Mouse (Mus musculus): ENCODE measurements around the gene Gm49318. TPM values are rescaled to one million over a fixed set of nuclear protein-coding genes. Genes with fewer than 3 reads are reported as not detected.

The Gm49318 gene
- polyA plus RNA-seq (2017; shearing (Covaris generic)), result not detected

GRCm38 (mm10) chr9:22070791-22071573 is at the start of gene Gm49318, which contains the start of gene Zfp653:
Gene Gm49318 (minus strand): TSS chr9:22071259.
Gene Zfp653 (minus strand): TSS chr9:22071376.

GRCm38 (mm10) chr9:22116740-22117426 is 45.8 kb upstream of the Gm49318 start, which contains the start of gene Elof1:
Gene Elof1 (minus strand): TSS chr9:22117172.

GRCm38 (mm10) chr9:22098993-22099696 is 28.1 kb upstream of the Gm49318 start, which contains the start of gene Cnn1:
Gene Cnn1 (plus strand): TSS chr9:22099216.

GRCm38 (mm10) chr9:22085022-22085834 is 14.2 kb upstream of the Gm49318 start, which contains the start of gene Ecsit:
Gene Ecsit (minus strand): TSS chr9:22085438.

GRCm38 (mm10) chr9:22051958-22052254 is 19.2 kb downstream of the Gm49318 start, which contains the start of gene Elavl3:
Gene Elavl3 (minus strand): TSS chr9:22052023.

GRCm38 (mm10) chr9:22002194-22003162 is 68.6 kb downstream of the Gm49318 start, which contains the start of the genes Ccdc151 and Prkcsh:
Gene Ccdc151 (minus strand): TSS chr9:22002634.
Gene Prkcsh (plus strand): TSS chr9:22002806.

GRCm38 (mm10) chr9:21989230-21990110 is 81.6 kb downstream of the Gm49318 start, which contains the start of gene Rgl3:
Gene Rgl3 (minus strand): TSS chr9:21989446.

Other genes with a start within 250 kb of the Gm49318 start
- not detected for gene Angptl8, start 235.7 kb downstream of the Gm49318 start, polyA plus RNA-seq (2017; shearing (Covaris generic))
- gene Dock6, start 218.6 kb downstream of the Gm49318 start, polyA plus RNA-seq (2017; shearing (Covaris generic)), result 5.5 TPM
- gene Rab3d, start 153.1 kb downstream of the Gm49318 start, polyA plus RNA-seq (2017; shearing (Covaris generic)), result 17.7 TPM
- 0.46 TPM for gene Ccdc159, start 143.8 kb downstream of the Gm49318 start, polyA plus RNA-seq (2017; shearing (Covaris generic))
- 10.4 TPM for gene Tmem205, start 143.7 kb downstream of the Gm49318 start, polyA plus RNA-seq (2017; shearing (Covaris generic))
- gene Plppr2, start 134.2 kb downstream of the Gm49318 start, polyA plus RNA-seq (2017; shearing (Covaris generic)), result 2.4 TPM
- gene Swsap1, start 115.5 kb downstream of the Gm49318 start, polyA plus RNA-seq (2017; shearing (Covaris generic)), result 10.9 TPM
- 0.94 TPM for gene Epor, start 107.8 kb downstream of the Gm49318 start, polyA plus RNA-seq (2017; shearing (Covaris generic))
- 0.20 TPM for gene Rgl3, start 81.8 kb downstream of the Gm49318 start, polyA plus RNA-seq (2017; shearing (Covaris generic))
- gene Ccdc151, start 68.6 kb downstream of the Gm49318 start, polyA plus RNA-seq (2017; shearing (Covaris generic)), result not detected
- 93.9 TPM for gene Prkcsh, start 68.5 kb downstream of the Gm49318 start, polyA plus RNA-seq (2017; shearing (Covaris generic))
- gene Elavl3, start 19.2 kb downstream of the Gm49318 start, polyA plus RNA-seq (2017; shearing (Covaris generic)), result not detected
- 8.2 TPM for gene Zfp653, start 117 bp upstream of the Gm49318 start, polyA plus RNA-seq (2017; shearing (Covaris generic))
- gene Ecsit, start 14.2 kb upstream of the Gm49318 start, polyA plus RNA-seq (2017; shearing (Covaris generic)), result 50.8 TPM
- not detected for gene Cnn1, start 28.0 kb upstream of the Gm49318 start, polyA plus RNA-seq (2017; shearing (Covaris generic))
- gene Elof1, start 45.9 kb upstream of the Gm49318 start, polyA plus RNA-seq (2017; shearing (Covaris generic)), result 93.2 TPM
- gene Acp5, start 64.5 kb upstream of the Gm49318 start, polyA plus RNA-seq (2017; shearing (Covaris generic)), result 253 TPM
- 45.4 TPM for gene Pigyl, start 85.6 kb upstream of the Gm49318 start, polyA plus RNA-seq (2017; shearing (Covaris generic))
- not detected for gene Zfp872, start 116.8 kb upstream of the Gm49318 start, polyA plus RNA-seq (2017; shearing (Covaris generic))
- 55.7 TPM for gene Zfp809, start 154.5 kb upstream of the Gm49318 start, polyA plus RNA-seq (2017; shearing (Covaris generic))
- 7.4 TPM for gene Zfp599, start 188.6 kb upstream of the Gm49318 start, polyA plus RNA-seq (2017; shearing (Covaris generic))
- 18.0 TPM for gene Zfp810, start 236.4 kb upstream of the Gm49318 start, polyA plus RNA-seq (2017; shearing (Covaris generic))